Mouse (Mus musculus) cerebral cortex, adult 2 months (tissue): Measurements from ENCODE around the gene Ptpn23.

ENCODE experiments used
- WGBS: fragments of 180-500 bp; shearing (Covaris S2); methylation state at CpG from one replicate; pipeline ENCODE4 v1.1.7; 2018; 5-methylcytosine and 5-hydroxymethylcytosine counted together

Gene Ptpn23

GRCm38 (mm10) chr9:110384369-110384929 lies 23.6 kb downstream of the Ptpn23 start:
- WGBS = 68% methylated on average over 7 of the region's 7 CpGs

GRCm38 (mm10) chr9:110381292-110381691 lies 26.7 kb downstream of the Ptpn23 start:
- WGBS = 68% methylated on average over 12 of the region's 12 CpGs

DNA sequence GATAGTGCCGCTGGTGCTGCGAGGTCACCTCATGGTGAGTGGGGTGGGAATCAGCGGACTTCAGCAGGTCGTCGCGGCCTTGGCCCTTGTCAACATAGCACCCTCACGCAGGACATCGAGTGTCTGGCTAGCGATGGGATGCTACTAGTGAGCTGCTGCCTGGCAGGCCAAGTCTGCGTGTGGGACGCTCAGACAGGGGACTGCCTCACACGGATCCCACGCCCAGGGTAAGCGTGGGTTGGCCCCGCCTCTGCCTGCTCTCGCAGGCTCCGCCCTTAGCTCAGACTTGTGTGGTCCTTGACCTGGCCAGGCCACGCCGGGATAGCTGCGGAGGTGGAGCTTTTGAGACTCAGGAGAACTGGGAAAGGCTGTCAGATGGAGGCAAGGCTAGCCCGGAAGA lies 27.4 kb downstream of the Ptpn23 start:
- WGBS = 56% methylated on average over 21 of the region's 21 CpGs

- WGBS = 96% methylated on average over 8 of the region's 8 CpGs
Measured at GRCm38 (mm10) chr9:110379361-110379760, 28.7 kb downstream of the Ptpn23 start.

- 55% methylated on average over 14 of the region's 15 CpGs for WGBS
Measured at GRCm38 (mm10) chr9:110377655-110378054, 30.4 kb downstream of the Ptpn23 start.

DNA sequence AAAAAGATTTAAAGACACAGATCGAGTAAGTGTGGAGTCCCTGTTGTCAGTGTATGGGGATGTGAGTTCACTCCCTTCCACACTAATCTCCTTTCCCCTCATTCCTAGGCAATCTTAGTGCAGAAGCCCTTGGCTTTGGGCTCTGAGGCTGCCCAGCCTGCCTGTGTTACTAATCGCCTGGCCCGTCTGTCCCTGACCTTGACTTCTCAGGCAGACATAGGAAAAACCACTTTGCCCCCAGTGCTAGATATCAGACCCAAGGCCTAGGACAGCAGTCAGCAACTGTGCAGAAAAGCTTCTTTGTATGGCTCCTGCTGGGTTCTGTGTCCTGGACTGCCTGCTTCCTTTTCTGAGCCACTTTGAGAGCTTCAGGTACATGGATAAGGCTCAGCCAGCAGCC lies 32.3 kb downstream of the Ptpn23 start:
- WGBS = 95% methylated on average over 3 of the region's 3 CpGs

- 88% methylated on average over 13 of the region's 13 CpGs for WGBS
Measured at GRCm38 (mm10) chr9:110373871-110374270, 34.1 kb downstream of the Ptpn23 start.

- WGBS = 89% methylated on average over 3 of the region's 3 CpGs
Measured at GRCm38 (mm10) chr9:110369860-110370259, 38.2 kb downstream of the Ptpn23 start.

DNA sequence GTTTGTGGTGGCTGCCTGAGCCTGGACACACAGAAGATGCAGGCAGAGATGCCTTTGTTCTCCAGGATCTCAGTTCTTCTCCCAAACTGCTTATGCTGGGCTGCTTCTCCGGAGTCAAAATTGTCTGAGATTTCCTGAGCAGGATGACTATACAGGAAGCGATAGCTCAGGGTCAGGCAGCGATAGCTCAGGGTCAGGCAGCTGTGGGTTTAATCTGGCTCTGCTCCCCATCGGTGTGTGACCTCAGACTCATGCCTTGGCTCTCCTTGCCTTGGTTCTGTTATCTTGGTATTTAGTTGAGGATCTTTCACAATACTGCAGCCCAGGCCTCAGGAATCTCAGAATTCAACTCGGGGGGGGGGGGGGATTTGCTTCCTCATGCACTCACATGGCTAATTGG lies 41.3 kb downstream of the Ptpn23 start:
- WGBS = 65% methylated on average over 5 of the region's 5 CpGs

DNA sequence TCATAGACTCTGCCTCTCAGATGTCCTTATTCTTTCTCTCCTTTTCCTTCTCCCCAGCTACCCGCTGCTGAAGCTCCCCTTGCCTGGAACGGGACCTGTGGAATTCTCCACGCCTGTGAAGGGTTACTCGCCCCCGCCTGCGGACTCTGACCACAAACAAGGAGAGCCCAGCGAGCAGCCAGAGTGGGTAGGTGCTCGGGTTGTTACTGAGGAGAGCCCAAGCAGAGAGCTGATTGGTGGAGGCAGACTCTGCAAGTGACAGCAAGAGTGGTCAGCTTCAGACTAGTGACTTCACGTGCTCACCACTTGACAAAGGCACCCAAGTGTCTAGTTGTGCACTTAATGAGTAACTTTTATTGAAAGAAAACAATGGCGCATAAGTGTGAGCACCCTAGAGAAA lies 45.7 kb downstream of the Ptpn23 start:
- WGBS = 88% methylated on average over 10 of the region's 10 CpGs

DNA sequence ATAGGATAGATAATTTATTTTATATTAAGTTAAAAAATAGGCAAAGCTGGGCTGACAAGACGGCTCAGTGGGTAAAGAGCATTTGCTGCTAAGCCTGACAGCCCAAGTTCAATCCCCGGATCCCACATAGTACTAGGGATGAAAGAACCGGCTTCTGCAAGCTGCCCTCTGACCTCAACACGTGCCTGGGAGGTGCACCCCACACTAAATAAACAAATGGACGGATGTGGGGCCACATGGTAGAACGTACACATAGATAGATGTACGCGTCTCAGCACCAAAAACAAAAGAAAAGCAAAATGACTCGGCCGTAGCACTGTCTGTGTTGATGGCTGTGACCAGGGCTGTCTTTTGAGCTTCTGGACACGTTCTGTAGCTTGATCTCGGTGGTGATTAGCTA lies 46.7 kb downstream of the Ptpn23 start:
- WGBS = 83% methylated on average over 12 of the region's 12 CpGs

- 90% methylated on average over 2 of the region's 2 CpGs for WGBS
Measured at GRCm38 (mm10) chr9:110358341-110358740, 49.7 kb downstream of the Ptpn23 start.

DNA sequence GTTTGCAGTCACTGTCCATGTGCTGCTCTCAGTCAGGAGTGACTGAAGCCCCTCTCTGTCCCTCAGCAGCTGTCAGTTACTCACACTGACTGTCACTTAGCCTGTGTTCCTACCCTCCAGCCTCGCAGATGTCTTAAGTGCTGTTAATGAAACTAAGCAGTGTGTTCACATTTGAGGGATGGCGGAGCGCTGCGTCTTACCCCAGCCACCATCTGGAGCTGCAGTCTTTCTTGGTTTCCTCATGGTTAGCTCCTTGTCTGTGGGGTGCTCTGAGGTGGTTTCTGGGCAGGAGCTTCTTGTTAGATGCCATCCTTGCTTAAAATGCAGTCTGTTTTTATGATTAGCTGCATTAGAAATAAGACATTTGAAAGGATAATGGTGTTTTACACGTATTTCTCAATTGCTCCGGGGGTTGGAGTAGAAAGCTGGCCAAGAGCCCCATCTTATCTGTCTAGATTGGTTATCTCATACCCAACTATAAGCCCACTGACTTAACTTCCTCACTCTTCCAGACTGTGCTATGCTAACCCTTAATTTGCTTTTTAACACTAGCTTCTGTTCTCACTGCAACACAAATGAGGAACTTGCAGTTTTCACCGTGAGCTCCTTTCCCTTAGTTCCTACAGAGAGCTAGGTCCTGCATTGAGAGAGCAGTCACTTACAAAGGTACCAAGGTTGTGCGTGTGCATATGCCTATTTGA lies 55.9 kb downstream of the Ptpn23 start:
- WGBS = 62% methylated on average over 8 of the region's 8 CpGs

- WGBS = 87% methylated on average over 2 of the region's 2 CpGs
Measured at GRCm38 (mm10) chr9:110351350-110351749, 56.7 kb downstream of the Ptpn23 start.

- WGBS = 84% methylated on average over 5 of the region's 5 CpGs
Measured at GRCm38 (mm10) chr9:110350612-110351011, 57.4 kb downstream of the Ptpn23 start.

GRCm38 (mm10) chr9:110350188-110350587 lies 57.8 kb downstream of the Ptpn23 start:
- WGBS = 85% methylated on average over 5 of the region's 5 CpGs

GRCm38 (mm10) chr9:110348899-110349298 lies 59.1 kb downstream of the Ptpn23 start:
- 66% methylated on average over 4 of the region's 4 CpGs for WGBS

DNA sequence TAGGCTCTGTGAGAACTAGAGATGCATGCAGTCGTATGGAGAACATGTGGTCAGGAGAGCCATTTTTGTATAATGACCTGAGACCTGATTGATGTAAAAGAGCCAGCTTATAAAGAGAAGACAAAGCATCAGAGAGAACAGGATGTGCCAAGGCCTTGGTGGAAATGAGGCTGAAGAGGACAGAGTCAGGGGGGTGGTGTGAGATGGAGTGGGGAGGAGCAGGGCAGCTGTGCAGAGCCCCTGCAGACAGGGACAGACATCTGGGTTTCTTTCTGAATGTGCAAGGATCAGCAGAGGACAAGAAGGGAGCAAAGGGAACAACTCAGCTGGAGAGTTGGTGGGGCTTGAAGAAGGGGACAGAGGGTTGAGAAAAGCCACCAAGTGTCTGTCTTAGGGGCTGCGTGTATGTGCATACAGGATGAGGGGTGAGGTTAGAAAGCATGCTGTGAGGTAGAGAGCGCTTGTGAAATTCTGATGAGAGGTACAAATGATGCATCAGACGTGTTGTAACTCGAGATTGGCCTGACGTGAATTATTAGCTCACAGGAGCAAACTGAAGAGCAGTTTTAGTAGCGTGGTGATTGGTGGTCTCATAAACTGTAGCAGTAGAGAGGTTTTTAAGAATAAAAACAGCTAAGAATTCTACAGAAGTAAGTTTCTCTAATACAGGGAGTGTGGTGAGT lies 62.8 kb downstream of the Ptpn23 start:
- WGBS = 81% methylated on average over 7 of the region's 7 CpGs

DNA sequence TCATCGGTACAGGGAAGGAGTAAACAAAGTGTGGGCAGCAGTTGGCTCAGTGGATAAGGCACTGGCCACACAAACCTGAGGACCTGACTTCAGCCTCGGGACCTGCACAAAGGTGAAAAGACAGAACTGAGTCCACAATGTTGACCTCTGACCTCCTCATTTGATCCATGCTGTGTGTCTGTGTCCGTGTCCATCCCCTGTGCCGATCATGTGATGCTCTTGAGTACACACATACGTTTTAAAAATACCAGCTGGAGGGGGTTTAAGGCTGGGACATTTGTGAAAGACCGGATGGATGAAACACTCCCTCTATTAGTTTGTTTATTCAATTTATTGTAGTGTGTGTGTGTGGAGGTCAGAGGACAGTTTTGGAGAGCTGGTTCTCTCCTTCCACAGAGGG lies 64.2 kb downstream of the Ptpn23 start:
- WGBS = 81% methylated on average over 6 of the region's 6 CpGs

DNA sequence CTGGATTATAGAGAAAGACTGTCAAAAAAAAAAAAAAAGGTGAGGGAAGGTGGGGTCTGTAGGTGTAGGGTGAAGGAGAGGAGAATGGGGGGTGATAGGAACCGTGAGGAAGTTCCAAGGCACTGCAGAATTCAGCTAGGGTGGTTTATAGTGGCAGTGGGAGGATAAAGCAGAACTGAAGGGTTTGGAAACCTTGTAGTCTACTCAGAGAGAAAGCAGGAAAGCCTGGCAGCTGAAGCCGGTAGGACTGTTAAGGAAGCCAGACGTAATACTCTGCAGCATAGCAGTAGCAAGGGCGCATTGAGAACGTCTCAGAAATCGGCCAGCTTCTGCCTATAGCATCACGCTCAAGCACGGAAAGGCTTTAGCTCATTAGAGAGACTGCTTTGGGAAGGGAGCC lies 66.0 kb downstream of the Ptpn23 start:
- 59% methylated on average over 8 of the region's 8 CpGs for WGBS

- 85% methylated on average over 5 of the region's 5 CpGs for WGBS
Measured at GRCm38 (mm10) chr9:110340037-110340750, 67.8 kb downstream of the Ptpn23 start.
